Mouse (Mus musculus): Measurements from ENCODE around the gene Nhsl2. TPM values are rescaled to one million over a fixed set of nuclear protein-coding genes. Genes with fewer than 3 reads are reported as not detected.

Nhsl2 gene
- total RNA-seq, 2 experiments from 2014 or later: 49.3 to 57.1 TPM

DNA sequence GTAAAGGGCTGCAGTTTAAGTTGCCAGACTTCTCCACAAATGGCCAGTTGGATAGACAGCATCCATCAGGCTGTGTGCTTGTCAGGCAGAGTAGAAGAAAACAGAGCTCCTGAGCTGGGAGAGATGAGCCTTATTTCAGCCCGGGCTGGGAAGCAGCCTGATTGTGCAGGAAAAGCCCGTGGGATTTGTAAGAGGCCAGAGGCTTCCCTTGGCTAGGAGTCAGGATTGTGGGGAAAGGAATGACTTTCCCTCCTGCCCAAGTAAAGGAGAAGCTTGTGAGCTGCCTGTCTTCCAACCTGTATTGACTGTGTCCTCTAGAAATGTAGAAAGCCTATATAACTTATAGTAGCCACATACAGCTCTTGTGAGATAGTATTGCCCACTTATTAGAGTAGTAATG lies 27.0 kb downstream of the Nhsl2 start:
- Histone ChIP-seq H3K4me3 (no peak overlapping the region), H3K27ac (no peak overlapping the region)
- DNase-seq (ENCODE audit: low spot score in 2 of 2): no peak
- TF ChIP-seq CTCF (conservative IDR thresholded peaks at IDR 0.05): no peak

DNA sequence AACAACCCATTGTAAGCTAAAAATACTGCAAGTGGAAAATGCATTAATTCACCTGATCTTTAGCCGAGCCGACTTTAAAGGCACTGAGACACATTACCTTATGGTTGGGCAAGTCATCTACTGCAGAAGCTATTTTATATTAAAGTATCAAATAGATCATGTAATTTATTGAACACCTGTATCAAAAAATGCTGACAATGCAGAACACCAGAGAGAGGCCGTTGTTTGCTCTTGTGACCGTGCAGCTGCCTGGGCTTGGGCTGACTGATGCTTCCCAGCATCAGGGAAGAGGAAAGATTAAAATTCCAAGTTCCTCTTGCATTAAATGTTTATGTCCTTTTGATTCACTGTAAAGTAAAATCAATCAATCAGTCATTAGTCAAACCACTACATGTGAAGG lies 28.7 kb downstream of the Nhsl2 start:
- DNase-seq (ENCODE audit: low spot score in 2 of 2): no peak
- TF ChIP-seq CTCF (conservative IDR thresholded peaks at IDR 0.05): no peak
- Histone ChIP-seq H3K27ac (no peak overlapping the region), H3K4me3 (no peak overlapping the region)

DNA sequence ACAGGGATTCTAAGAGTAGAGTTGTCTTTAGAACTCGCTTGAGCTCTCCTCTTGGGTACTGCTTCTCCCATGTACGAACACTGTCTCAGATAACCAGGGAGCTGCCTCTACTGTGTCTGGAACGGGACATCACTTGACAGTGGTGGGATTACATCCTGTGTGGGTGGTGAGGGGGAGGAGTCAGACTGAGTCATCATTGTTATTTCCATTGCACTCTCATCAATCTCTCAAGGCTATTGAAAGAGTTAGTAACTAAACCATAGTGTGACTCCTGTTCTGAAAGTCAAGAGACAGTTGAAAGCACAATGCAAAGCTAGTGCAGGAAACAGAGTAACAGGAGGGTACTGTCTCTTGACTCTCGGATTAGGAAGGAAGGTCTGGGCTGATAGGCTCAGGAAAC lies 29.4 kb downstream of the Nhsl2 start:
- H3K4me3 ChIP-seq: no peak overlapping the region
- TF ChIP-seq CTCF (conservative IDR thresholded peaks at IDR 0.05): no peak
- DNase-seq (ENCODE audit: low spot score in 2 of 2): no peak
- H3K27ac ChIP-seq: no peak overlapping the region

DNA sequence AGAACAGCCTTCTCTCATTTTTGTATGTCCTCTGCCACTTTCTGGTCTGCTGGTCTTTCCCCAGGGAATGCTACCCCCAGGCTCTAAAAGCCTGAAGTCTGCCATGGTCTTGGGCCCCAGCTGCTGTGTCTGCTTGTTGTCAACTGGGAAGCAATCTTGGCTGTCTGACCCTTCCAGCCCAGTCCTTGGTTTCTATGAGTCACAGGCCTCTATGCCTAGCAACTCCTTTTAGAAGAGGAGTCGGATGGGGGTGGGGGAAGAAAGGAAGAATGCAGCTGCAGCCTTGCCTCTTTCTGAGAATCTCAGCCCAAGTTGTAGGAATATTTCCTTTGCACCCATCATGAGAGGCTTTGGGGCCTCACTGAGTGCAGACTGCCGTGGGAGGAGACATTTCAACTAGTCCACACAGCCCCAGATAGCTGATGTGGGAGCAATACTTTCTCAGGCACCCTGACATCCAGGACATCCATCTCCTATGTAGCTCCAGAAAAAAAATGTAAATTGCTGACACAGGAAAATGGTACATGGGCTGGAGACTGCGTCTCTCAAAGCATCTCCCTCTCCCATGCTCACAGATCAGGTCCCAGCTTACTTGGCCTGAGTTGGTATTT lies 33.1 kb downstream of the Nhsl2 start:
- TF ChIP-seq CTCF (conservative IDR thresholded peaks at IDR 0.05): no peak
- no peak for DNase-seq (ENCODE audit: low spot score in 2 of 2)
- H3K4me3 ChIP-seq: no peak overlapping the region
- no peak overlapping the region for H3K27ac ChIP-seq

DNA sequence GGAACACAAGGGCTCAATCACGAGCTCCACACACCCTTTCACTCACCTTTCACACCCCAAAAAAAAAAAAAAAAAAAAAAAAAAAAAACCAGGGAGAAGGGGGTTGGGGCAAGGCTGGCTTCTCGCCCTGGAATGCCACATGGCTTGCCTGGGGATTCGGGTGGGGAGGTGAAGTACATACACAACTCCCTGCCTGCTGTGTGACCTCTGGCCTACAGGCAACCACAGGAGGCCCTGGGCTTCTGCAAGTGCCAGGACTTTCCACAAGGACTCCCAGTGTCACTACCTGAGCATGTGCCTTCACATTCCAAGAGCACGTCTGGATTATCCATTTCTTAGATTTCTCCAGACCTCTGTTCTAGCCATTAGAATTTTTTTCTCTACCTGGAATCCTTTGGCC lies 40.2 kb downstream of the Nhsl2 start:
- no peak for DNase-seq (ENCODE audit: low spot score in 2 of 2)
- Histone ChIP-seq H3K4me3 (no peak overlapping the region), H3K27ac (no peak overlapping the region)
- no peak for TF ChIP-seq CTCF (conservative IDR thresholded peaks at IDR 0.05)

DNA sequence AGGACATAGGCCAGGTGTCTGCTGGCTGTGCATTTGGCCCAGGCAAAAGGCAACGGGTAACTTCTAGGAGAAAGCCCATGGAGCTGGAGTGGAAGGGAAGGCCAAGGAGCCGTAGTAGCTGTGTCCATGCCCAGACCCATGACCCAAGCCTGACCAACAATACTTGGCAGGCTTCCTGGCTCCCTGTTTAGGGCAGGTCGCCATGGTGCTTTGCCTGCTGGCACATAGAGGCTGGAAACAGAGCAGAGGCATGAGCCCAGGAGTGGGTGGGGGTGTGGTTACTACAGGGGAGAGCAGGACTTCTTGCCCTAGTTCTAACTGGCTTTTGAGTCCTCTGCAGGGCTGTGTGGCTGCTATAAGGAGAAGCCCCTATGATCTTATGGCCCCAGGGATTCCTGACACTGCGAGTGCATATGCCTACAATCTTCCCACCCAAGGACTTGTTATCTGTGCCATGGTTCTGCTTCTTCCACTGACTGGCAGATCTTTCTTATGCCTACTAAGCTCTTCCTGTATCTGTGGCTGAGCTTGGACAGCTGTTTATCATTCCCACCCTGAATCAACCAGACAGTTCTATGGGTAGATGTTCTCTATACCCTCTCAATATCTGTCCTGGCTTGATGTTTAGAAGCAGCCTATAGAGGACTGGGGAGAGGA lies 40.8 kb downstream of the Nhsl2 start:
- no peak overlapping the region for H3K27ac ChIP-seq
- no peak for DNase-seq (ENCODE audit: low spot score in 2 of 2)
- no peak for TF ChIP-seq CTCF (conservative IDR thresholded peaks at IDR 0.05)
- no peak overlapping the region for H3K4me3 ChIP-seq

DNA sequence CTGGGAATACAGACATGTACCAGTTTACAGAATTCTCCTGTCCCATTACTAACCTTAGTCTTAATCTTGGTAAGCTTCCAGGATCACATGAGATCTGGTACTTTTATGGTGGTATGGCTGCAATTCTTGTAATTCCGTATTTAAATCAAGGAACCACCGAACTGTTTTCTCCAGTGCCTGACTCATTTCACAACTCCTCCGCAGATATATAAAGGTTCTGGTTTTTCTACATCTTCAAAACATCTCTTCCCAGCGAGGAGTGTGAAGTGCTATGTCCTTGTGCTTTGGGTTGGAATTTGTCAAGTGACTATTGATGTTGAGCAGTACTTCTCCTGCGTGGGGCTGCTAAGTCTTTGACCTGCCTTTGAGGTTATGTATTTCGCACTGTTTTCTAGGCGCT lies 44.6 kb downstream of the Nhsl2 start:
- no peak for DNase-seq (ENCODE audit: low spot score in 2 of 2)
- H3K4me3 ChIP-seq: no peak overlapping the region
- no peak overlapping the region for H3K27ac ChIP-seq
- no peak for TF ChIP-seq CTCF (conservative IDR thresholded peaks at IDR 0.05)

DNA sequence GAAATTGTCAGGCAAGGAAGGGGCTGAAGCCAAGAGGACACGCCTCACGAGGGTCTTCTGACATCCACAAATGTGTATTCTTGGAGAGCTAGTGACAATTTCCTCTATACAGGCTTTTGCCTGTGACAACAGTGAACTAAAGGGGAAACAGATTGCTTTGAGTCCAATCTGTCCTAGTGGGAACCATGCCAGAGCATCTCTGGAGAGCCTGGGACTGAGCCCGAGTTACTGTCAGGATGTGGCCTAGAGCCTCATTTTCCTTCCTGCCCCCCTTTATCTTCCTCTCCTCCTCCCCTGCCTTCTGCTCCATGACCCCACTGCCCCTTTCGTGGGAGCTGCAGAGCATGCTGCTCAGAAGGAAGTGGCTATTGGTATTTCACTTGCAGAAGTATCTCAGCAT lies 49.2 kb downstream of the Nhsl2 start:
- no peak for DNase-seq (ENCODE audit: low spot score in 2 of 2)
- Histone ChIP-seq H3K4me3 (no peak overlapping the region), H3K27ac (no peak overlapping the region)
- TF ChIP-seq CTCF (conservative IDR thresholded peaks at IDR 0.05): no peak

DNA sequence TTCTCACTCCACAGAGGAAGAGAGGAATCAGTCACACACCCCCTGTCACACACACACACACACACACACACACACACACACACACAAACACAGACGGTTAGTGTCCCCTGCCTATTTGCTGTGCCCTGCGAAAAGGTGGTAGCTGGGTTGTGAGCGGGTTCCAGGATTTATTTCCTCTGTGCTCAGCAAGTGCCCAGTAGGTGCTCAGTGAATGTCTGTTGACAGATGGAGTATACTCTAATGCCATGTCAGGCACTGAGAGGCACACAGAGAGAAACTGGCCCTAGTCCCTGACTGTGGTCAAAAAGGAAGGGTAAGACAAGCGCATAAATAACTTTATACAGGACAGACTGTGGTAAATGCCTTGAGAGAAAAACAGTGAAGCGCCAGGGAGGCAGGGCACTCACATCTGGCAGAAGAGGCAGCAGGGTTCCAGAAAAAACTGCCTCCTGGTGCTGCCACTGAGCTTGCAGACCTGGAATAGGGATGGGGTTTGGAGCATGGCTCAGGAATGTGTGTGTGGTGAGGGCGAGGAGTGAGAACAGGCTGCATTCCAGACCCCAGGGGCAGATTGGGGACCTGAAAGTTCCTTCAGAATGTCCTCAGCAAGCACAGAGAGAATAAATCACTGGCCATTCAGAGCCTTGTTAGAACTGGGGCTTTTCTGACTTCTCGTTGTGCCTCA lies 52.8 kb downstream of the Nhsl2 start:
- TF ChIP-seq CTCF (conservative IDR thresholded peaks at IDR 0.05): no peak
- no peak overlapping the region for H3K27ac ChIP-seq
- H3K4me3 ChIP-seq: no peak overlapping the region
- no peak for DNase-seq (ENCODE audit: low spot score in 2 of 2)

DNA sequence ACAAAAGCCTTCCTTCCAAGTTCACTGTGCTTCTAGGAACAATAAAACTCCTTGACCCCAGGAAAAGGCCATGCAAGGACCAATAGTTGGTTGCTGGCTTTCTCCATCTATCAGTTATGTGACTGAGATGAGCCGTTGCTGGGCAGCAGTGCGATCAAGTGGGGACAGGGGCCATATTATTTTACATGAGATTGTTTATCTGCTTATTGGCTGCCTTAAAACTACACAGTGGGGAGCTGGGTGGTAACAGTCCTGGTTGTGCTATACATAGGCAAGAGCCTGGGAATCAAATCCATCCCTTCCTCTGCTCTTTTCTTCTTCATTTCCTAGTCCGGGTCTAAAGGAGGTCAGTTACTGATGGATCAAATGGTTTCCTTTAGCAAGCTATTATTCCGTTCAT lies 53.4 kb downstream of the Nhsl2 start:
- no peak for TF ChIP-seq CTCF (conservative IDR thresholded peaks at IDR 0.05)
- Histone ChIP-seq H3K4me3 (no peak overlapping the region), H3K27ac (no peak overlapping the region)
- no peak for DNase-seq (ENCODE audit: low spot score in 2 of 2)

DNA sequence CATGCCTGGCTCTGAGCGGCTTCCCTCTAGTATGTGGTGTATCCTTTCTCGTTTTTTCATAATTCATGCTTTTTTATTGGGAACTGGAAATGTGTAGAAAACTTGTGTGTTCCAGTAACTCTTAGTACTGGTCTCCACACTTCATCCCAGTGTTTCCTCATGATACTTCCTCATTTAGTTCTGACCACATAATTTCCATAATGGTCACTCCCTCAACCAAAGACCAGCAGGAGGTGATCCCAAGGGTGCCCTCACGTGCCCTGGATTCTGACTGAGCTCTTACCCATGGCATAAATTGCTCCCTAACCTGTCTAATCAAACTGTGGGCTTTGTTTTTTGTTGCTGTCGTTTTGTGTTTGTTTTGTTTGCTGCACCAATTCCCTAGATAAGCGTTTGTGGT lies 58.1 kb downstream of the Nhsl2 start:
- no peak overlapping the region for H3K27ac ChIP-seq
- no peak for DNase-seq (ENCODE audit: low spot score in 2 of 2)
- TF ChIP-seq CTCF (conservative IDR thresholded peaks at IDR 0.05): no peak
- no peak overlapping the region for H3K4me3 ChIP-seq

DNA sequence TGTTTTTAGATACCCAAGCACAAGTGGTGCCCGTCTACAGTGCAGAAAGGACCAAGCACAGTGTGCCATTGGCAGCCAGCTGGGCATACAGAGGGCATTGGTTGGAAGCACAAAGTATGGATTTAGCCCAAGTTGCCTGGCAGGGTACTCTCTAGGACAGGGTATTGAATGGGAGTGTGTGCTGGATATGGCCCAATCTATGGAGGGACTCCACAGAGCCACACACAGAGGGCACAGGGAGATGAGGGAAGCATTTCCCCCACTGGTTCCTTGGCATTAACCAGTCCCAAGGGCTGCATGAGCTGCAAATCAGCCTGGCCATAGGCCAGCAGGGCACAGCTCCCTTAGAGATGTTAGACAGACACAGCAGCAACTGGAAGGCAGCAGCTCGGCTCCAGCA lies 79.9 kb downstream of the Nhsl2 start:
- TF ChIP-seq CTCF (conservative IDR thresholded peaks at IDR 0.05): no peak
- H3K27ac ChIP-seq: no peak overlapping the region
- no peak for DNase-seq (ENCODE audit: low spot score in 2 of 2)
- H3K4me3 ChIP-seq: no peak overlapping the region

DNA sequence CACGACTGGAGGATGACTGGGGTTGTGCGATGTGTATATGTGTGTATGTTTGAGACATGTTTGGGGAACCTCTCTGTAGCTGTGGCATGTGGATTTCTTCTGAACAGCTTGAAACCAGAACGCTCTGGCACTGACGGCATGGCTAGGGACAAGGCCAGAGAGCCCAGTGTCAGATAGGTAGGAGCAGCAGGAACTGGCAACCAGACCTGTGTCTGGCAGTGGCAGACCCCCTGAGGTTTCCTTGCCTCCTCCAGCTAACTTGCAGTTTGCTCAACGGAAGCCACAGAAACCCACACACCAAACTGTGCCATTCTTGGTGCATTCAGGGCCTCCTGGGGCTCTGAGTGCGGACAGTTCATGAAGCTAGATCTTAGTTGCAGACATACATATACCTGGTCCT lies 81.1 kb downstream of the Nhsl2 start:
- Histone ChIP-seq H3K4me3 (no peak overlapping the region), H3K27ac (no peak overlapping the region)
- no peak for DNase-seq (ENCODE audit: low spot score in 2 of 2)
- TF ChIP-seq CTCF (conservative IDR thresholded peaks at IDR 0.05): no peak

DNA sequence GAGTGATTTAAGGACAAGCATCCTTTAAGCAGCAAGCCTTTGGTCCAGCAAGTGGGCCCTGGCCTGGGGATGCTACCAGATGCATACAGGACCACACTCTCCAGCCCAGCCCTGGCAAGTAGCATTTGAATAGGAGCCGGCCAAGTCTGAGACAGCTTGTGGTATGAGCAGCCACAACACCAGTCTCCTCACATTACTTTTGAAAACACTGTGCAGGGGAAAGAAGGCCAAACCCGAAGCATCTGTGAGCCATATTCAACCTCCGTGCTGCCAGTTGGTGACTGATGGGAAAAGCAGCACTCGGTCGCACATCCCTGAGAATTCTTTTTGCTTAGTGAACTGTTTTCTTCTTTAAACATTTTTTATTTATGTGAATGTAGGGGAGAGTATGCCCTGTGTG lies 81.8 kb downstream of the Nhsl2 start:
- Histone ChIP-seq H3K4me3 (no peak overlapping the region), H3K27ac (no peak overlapping the region)
- DNase-seq (ENCODE audit: low spot score in 2 of 2): no peak
- no peak for TF ChIP-seq CTCF (conservative IDR thresholded peaks at IDR 0.05)

All from layer of hippocampus, adult 2 months (tissue).